Mouse (Mus musculus): ENCODE data around the gene Dazap1. TPM values are rescaled to one million over a fixed set of nuclear protein-coding genes. Genes with fewer than 3 reads are reported as not detected.

The Dazap1 gene
- total and polyA plus RNA-seq, 3 experiments = 159 to 236 TPM; not detected in 1

DNA sequence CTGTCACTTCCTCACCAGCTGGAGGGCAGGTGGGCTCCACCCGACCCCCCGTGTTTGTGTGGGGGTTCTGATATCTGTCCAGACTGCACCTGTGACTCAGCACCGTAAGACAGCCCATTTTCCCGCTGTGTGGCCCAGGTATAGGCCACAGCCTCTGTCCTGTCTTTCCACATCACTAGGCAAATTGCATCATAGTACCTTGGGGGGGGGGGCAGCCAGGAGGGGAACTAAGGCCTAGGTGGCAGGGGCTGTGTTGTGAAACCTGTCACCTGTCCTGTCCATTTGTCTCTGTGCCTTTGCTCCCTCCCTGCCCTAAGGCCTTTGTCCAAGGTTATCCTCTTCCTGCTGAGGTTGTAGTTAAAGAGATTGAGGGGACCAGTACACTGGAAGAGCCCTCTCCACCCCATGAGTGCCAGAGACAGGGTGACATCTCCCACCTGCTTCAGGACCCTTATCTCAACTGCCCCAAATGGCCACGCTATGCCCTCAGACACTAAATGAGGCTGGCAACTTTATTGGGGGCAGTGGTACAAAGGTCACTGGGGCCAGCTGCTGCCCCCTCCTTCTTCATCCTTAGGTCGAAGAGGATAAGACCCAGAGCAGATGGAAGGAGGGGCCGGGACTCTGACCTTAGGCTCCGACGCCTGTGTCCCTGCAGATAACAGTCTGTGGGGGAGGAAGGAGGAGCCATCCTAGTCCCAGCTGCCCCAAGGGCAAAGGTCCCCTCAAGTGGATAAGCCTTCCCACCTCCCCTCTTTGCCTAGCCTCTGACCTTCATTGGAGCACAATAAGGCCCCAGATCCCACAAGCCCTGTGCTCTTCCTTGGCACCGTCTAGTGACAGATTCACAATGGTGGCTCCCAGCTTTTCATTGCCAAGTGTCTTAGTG is 70.6 kb downstream of the Dazap1 start (continued):
- TF ChIP-seq TAL1 (IDR thresholded peaks at IDR 0.05; ENCODE audit: low read length) = peak; percentile 75
- TF ChIP-seq JUND (IDR thresholded peaks at IDR 0.05; ENCODE audit: low read depth, low read length) = no peak
- TF ChIP-seq E2F4 (IDR thresholded peaks at IDR 0.05; ENCODE audit: borderline replicate concordance, low read depth, low read length) = no peak
- peak; percentile 20; the same call in 1 of the 2 replicates for TF ChIP-seq GATA1 (IDR thresholded peaks at IDR 0.05; ENCODE audit: low read depth, low read length)
- no peak for TF ChIP-seq SIN3A (IDR thresholded peaks at IDR 0.05; ENCODE audit: low read length)
- no peak for TF ChIP-seq USF1 (IDR thresholded peaks at IDR 0.05; ENCODE audit: low read depth, low read length)
- TF ChIP-seq SMC3 (IDR thresholded peaks at IDR 0.05; ENCODE audit: low read depth, low read length) = no peak

GRCm38 (mm10) chr10:80332525-80332989 is 71.3 kb downstream of the Dazap1 start:
- Histone ChIP-seq H3K4me1 (ENCODE audit: control insufficient read depth in 1 of 2, insufficient read depth in 2 of 2, low read length in 2 of 2) (peaks cover 14 to 25% of the 10 kb centered on the region in 2 experiments), H3K9ac (ENCODE audit: control insufficient read depth, low read depth, low read length, poor library complexity, severe bottlenecking) (no peak overlapping the region), H3K36me3 (ENCODE audit: control insufficient read depth in 1 of 2, insufficient read depth in 2 of 2, low read length in 2 of 2) (peaks cover 0 to 22% of the 10 kb centered on the region in 2 experiments; a peak in 3 of 4 replicates)

GRCm38 (mm10) chr10:80336263-80336662 is 75.0 kb downstream of the Dazap1 start:
- Histone ChIP-seq H3K4me3 (ENCODE audit: control insufficient read depth in 1 of 2, insufficient read depth in 1 of 2, low read depth in 2 of 2, low read length in 2 of 2) (no peak overlapping the region), H3K9me3 (replicated peaks; ENCODE audit: insufficient read depth, low read length) (no peaks in the 10 kb centered on the region), H3K79me2 (ENCODE audit: control insufficient read depth, insufficient read depth, low read length, poor library complexity) (no peaks in the 10 kb centered on the region), H3K9ac (ENCODE audit: control insufficient read depth, low read depth, low read length, poor library complexity, severe bottlenecking) (no peak overlapping the region), H3K27ac (ENCODE audit: control insufficient read depth, low read depth, low read length) (no peak overlapping the region), H3K36me3 (ENCODE audit: control insufficient read depth in 1 of 2, insufficient read depth in 2 of 2, low read length in 2 of 2) (peaks cover 0 to 12% of the 10 kb centered on the region in 2 experiments; a peak in 3 of 4 replicates), H3K4me1 (ENCODE audit: control insufficient read depth in 1 of 2, insufficient read depth in 2 of 2, low read length in 2 of 2) (peaks cover 8 to 18% of the 10 kb centered on the region in 2 experiments), H3K27me3 (ENCODE audit: control insufficient read depth in 1 of 2, insufficient read depth in 2 of 2, low read length in 2 of 2) (no peaks in the 10 kb centered on the region)
- no peak for TF ChIP-seq SMC3 (IDR thresholded peaks at IDR 0.05; ENCODE audit: low read depth, low read length)
- TF ChIP-seq CTCF (IDR thresholded peaks at IDR 0.05 in 2 of 3, conservative IDR thresholded peaks at IDR 0.05 in 1 of 3; ENCODE audit: control insufficient read depth in 1 of 3, insufficient read depth in 1 of 3, low read depth in 2 of 3, low read length in 3 of 3, poor library complexity in 1 of 3, severe bottlenecking in 1 of 3) = no peak
- TF ChIP-seq ZKSCAN1 (IDR thresholded peaks at IDR 0.05; ENCODE audit: low read depth, low read length) = no peak
- TF ChIP-seq EP300 (IDR thresholded peaks at IDR 0.05; ENCODE audit: low read depth in 1 of 2, low read length in 2 of 2) = no peak
- no peak for TF ChIP-seq BHLHE40 (IDR thresholded peaks at IDR 0.05; ENCODE audit: borderline replicate concordance, low read depth, low read length)
- no peak for TF ChIP-seq ETS1 (IDR thresholded peaks at IDR 0.05; ENCODE audit: low read depth, low read length)
- no peak for TF ChIP-seq MAX (IDR thresholded peaks at IDR 0.05; ENCODE audit: low read length)
- no peak for TF ChIP-seq UBTF (IDR thresholded peaks at IDR 0.05; ENCODE audit: borderline replicate concordance, insufficient read depth, low read depth, low read length)
- TF ChIP-seq ZMIZ1 (IDR thresholded peaks at IDR 0.05; ENCODE audit: low read depth, low read length) = no peak
- no peak for DNase-seq (ENCODE audit: low read depth, low spot score)

More at GRCm38 (mm10) chr10:80332525-80332989, 71.3 kb downstream of the Dazap1 start:
- Histone ChIP-seq H3K27me3 (ENCODE audit: control insufficient read depth in 1 of 2, insufficient read depth in 2 of 2, low read length in 2 of 2) (no peaks in the 10 kb centered on the region), H3K9me3 (replicated peaks; ENCODE audit: insufficient read depth, low read length) (no peaks in the 10 kb centered on the region), H3K79me2 (ENCODE audit: control insufficient read depth, insufficient read depth, low read length, poor library complexity) (peaks cover 2% of the 10 kb centered on the region; the same call in 1 of the 2 replicates), H3K4me3 (ENCODE audit: control insufficient read depth in 1 of 2, insufficient read depth in 1 of 2, low read depth in 2 of 2, low read length in 2 of 2) (no peak overlapping the region), H3K27ac (ENCODE audit: control insufficient read depth, low read depth, low read length) (0 out of 2 replicates have a peak overlapping the region, but pooled peaks have one; percentile 4)
- no peak for TF ChIP-seq POLR2AphosphoS5 (IDR thresholded peaks at IDR 0.05; ENCODE audit: borderline replicate concordance, low read depth, low read length)
- no peak for TF ChIP-seq MYB (IDR thresholded peaks at IDR 0.05; ENCODE audit: low read depth, low read length)
- no peak for TF ChIP-seq JUND (IDR thresholded peaks at IDR 0.05; ENCODE audit: low read depth, low read length)
- no peak for TF ChIP-seq TBP (IDR thresholded peaks at IDR 0.05; ENCODE audit: low read depth, low read length)
- no peak for TF ChIP-seq USF1 (IDR thresholded peaks at IDR 0.05; ENCODE audit: low read depth, low read length)
- TF ChIP-seq KAT2A (conservative IDR thresholded peaks at IDR 0.05; ENCODE audit: low read depth, low read length) = no peak
- TF ChIP-seq MAFK (IDR thresholded peaks at IDR 0.05; ENCODE audit: borderline replicate concordance, low read depth, low read length) = no peak
- TF ChIP-seq NRF1 (IDR thresholded peaks at IDR 0.05; ENCODE audit: insufficient read depth, low read depth, low read length, poor library complexity, severe bottlenecking) = no peak
- no peak for TF ChIP-seq MAZ (IDR thresholded peaks at IDR 0.05; ENCODE audit: low read depth, low read length)
- TF ChIP-seq MYC (IDR thresholded peaks at IDR 0.05; ENCODE audit: low read depth, low read length) = no peak
- TF ChIP-seq HCFC1 (IDR thresholded peaks at IDR 0.05; ENCODE audit: low read depth, low read length) = no peak
- no peak for TF ChIP-seq ZMIZ1 (IDR thresholded peaks at IDR 0.05; ENCODE audit: low read depth, low read length)
- TF ChIP-seq TAL1 (IDR thresholded peaks at IDR 0.05; ENCODE audit: low read length) = no peak
- TF ChIP-seq ZKSCAN1 (IDR thresholded peaks at IDR 0.05; ENCODE audit: low read depth, low read length) = no peak
- TF ChIP-seq ETS1 (IDR thresholded peaks at IDR 0.05; ENCODE audit: low read depth, low read length) = no peak
- TF ChIP-seq CTCF (IDR thresholded peaks at IDR 0.05 in 2 of 3, conservative IDR thresholded peaks at IDR 0.05 in 1 of 3; ENCODE audit: control insufficient read depth in 1 of 3, insufficient read depth in 1 of 3, low read depth in 2 of 3, low read length in 3 of 3, poor library complexity in 1 of 3, severe bottlenecking in 1 of 3) = no peak
- DNase-seq (ENCODE audit: low read depth, low spot score) = no peak

Data from MEL (cell line).